ENCODE assay signal across 8 mouse cellular contexts in genomic region chr16:95824720-95825534, GRCm38 (mm10).
DNase-seq lines count a peak whose midpoint lies in the region; ATAC-seq and TF ChIP-seq lines count a peak whose summit lies in the region.

No protein-coding gene starts in this region.

- no peak overlapping the region for H3K9ac ChIP-seq in liver, embryonic 14.5 days (replicated peaks)
- no peak overlapping the region for H3K9ac ChIP-seq in neural tube, embryonic 11.5 days (ENCODE audit: low read length)

- no peak overlapping the region for H3K4me2 ChIP-seq in liver, embryonic 14.5 days (ENCODE audit: low read depth)
- H3K4me2 ChIP-seq in neural tube, embryonic 11.5 days (ENCODE audit: low read depth), result no peak overlapping the region

- DNase-seq in MEL-GATA-1-ER (ENCODE audit: extremely low read depth, low read depth), result peak; percentile 66
- peak; percentile 34 for DNase-seq in gastrocnemius, postnatal 10 days
- DNase-seq in hindlimb bud, embryonic 11.5 days (ENCODE audit: extremely low spot score, low read depth, low spot score), result peak; percentile 18
- peak in 1 of 3 experiments; percentile 15 for DNase-seq in liver, embryonic 14.5 days (ENCODE audit: low read depth in 3 of 3, low spot score in 3 of 3)
- peak; percentile 36 for DNase-seq in neural tube, embryonic 11.5 days (ENCODE audit: low spot score)
- no peak for DNase-seq in left cerebral cortex, adult 2 months (ENCODE audit: extremely low spot score in 1 of 2, low spot score in 2 of 2)

- TF ChIP-seq EP300 in liver, embryonic 14.5 days (IDR thresholded peaks at IDR 0.05; ENCODE audit: low read depth), result no peak

- peaks cover 3 to 17% of the 10 kb centered on the region in 2 experiments; a peak in 2 of 4 replicates for H3K4me1 ChIP-seq in liver, embryonic 14.5 days (replicated peaks; ENCODE audit: control insufficient read depth in 2 of 2, insufficient read depth in 2 of 2, low read length in 1 of 2)
- H3K4me1 ChIP-seq in neural tube, embryonic 11.5 days (ENCODE audit: control insufficient read depth, insufficient read depth, low read length), result peaks cover 2% of the 10 kb centered on the region; the same call in 1 of the 2 replicates

- peak; percentile 60 for ATAC-seq in cerebellum, adult (ENCODE audit: insufficient number of reproducible peaks, low FRiP score, low TSS enrichment)
- ATAC-seq in liver, embryonic 14.5 days (ENCODE audit: insufficient read depth), result peak; percentile 46; the same call in 1 of the 2 replicates
- peak; percentile 48; the same call in 1 of the 2 replicates for ATAC-seq in neural tube, embryonic 11.5 days (ENCODE audit: insufficient read depth, low FRiP score, low TSS enrichment)
- ATAC-seq in monocyte, adult 5-6 weeks (replicated peaks; ENCODE audit: insufficient number of reproducible peaks, low FRiP score, low TSS enrichment, poor library complexity, severe bottlenecking), result no peak

- no peaks in the 10 kb centered on the region for H3K9me3 ChIP-seq in liver, embryonic 14.5 days (ENCODE audit: control insufficient read depth, low read length)
- H3K9me3 ChIP-seq in neural tube, embryonic 11.5 days (ENCODE audit: control insufficient read depth, low read length), result no peaks in the 10 kb centered on the region

- no peak overlapping the region for H3K4me3 ChIP-seq in liver, embryonic 14.5 days (ENCODE audit: insufficient read depth in 1 of 2, low read depth in 2 of 2, low read length in 2 of 2)
- no peak overlapping the region for H3K4me3 ChIP-seq in neural tube, embryonic 11.5 days (ENCODE audit: low read depth, low read length)
- H3K4me3 ChIP-seq in left cerebral cortex, adult 2 months, result no peak overlapping the region

- no peaks in the 10 kb centered on the region for H3K36me3 ChIP-seq in liver, embryonic 14.5 days (replicated peaks; ENCODE audit: control insufficient read depth, insufficient read depth, low read depth)
- H3K36me3 ChIP-seq in neural tube, embryonic 11.5 days (ENCODE audit: control insufficient read depth, insufficient read depth, low read length), result no peaks in the 10 kb centered on the region

- no peak overlapping the region for H3K27ac ChIP-seq in liver, embryonic 14.5 days
- H3K27ac ChIP-seq in neural tube, embryonic 11.5 days (ENCODE audit: low read depth, low read length), result peak overlapping the region; percentile 35; the same call in 1 of the 2 replicates
- H3K27ac ChIP-seq in left cerebral cortex, adult 2 months, result no peak overlapping the region

- 8% methylated on average over 7 of the region's 7 CpGs for WGBS in liver, embryonic 14.5 days (ENCODE audit: insufficient replicate concordance)
- 31% methylated on average over 7 of the region's 7 CpGs for WGBS in neural tube, embryonic 11.5 days

- no peaks in the 10 kb centered on the region for H3K27me3 ChIP-seq in liver, embryonic 14.5 days (ENCODE audit: control insufficient read depth, insufficient read depth, low read length)
- H3K27me3 ChIP-seq in neural tube, embryonic 11.5 days (ENCODE audit: control insufficient read depth, insufficient read depth, low read length), result no peaks in the 10 kb centered on the region

- no peak for TF ChIP-seq CTCF in liver, embryonic 14.5 days (IDR thresholded peaks at IDR 0.05; ENCODE audit: low read depth)
- TF ChIP-seq CTCF in left cerebral cortex, adult 2 months (IDR thresholded peaks at IDR 0.05), result no peak

- intact Hi-C loops in left cerebral cortex, adult 2 months (cut with DNase I), result loop anchor here (5.0 kb wide), 1 partner anchor 123 kb away; the partner anchor contains the start of gene Ets2

Comparison
In these comparisons a context has a peak if more than half of its experiments do, and no peak if none do; other contexts are left out.
1. DNase-seq: peak in MEL-GATA-1-ER (single experiment), gastrocnemius, postnatal 10 days (single experiment), hindlimb bud, embryonic 11.5 days (single experiment) and neural tube, embryonic 11.5 days (single experiment); none in left cerebral cortex, adult 2 months (0 of 2).